Mouse (Mus musculus): ENCODE results near the gene Ptprm.

DNA sequence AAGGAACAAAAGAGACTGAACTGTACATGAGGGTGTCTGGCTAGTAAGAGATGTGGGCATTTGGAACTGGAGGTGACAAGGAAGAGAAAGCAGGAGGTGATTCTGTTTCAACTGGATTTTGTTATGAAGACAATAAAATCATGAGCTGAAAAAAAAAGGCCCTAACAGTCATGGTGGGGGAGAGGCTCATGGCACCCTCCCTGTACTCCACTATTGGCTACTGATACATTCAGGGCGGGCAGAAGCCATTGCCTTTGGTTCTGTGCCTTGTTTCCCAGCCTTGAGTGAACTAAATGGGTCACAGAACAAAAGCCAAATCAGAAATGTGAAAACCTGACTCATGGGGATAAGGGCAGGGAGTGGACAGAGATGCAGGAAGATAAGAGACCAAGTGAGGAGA is 575.2 kb downstream of the Ptprm start:
- TF ChIP-seq POLR2A (IDR thresholded peaks at IDR 0.05; ENCODE audit: control insufficient read depth in 1 of 2, insufficient read depth in 1 of 2, low read depth in 1 of 2, low read length in 2 of 2, poor library complexity in 1 of 2) (no peak), SIN3A (IDR thresholded peaks at IDR 0.05; ENCODE audit: low read length) (no peak), RAD21 (IDR thresholded peaks at IDR 0.05; ENCODE audit: low read depth, low read length) (no peak), SMC3 (IDR thresholded peaks at IDR 0.05; ENCODE audit: low read depth, low read length) (no peak), ZC3H11A (IDR thresholded peaks at IDR 0.05; ENCODE audit: low read depth, low read length) (no peak)
